Mouse (Mus musculus): Measurements from ENCODE around the gene Yme1l1. TPM values are rescaled to one million over a fixed set of nuclear protein-coding genes. Genes with fewer than 3 reads are reported as not detected.

Yme1l1 gene
- total and polyA plus RNA-seq, 3 experiments = 58.6 to 131 (median 78.2) TPM

GRCm38 (mm10) chr2:23119573-23119972 is 36.6 kb upstream of the Yme1l1 start:
- no peak overlapping the region for H3K4me3 ChIP-seq (replicated peaks in 1 of 3; ENCODE audit: low read depth in 2 of 3, low read length in 2 of 3, poor library complexity in 1 of 3)
- H3K9me3 ChIP-seq (replicated peaks; ENCODE audit: low read length) = peaks cover 3% of the 10 kb centered on the region
- no peaks in the 10 kb centered on the region for H3K27me3 ChIP-seq (replicated peaks)
- in situ Hi-C loops (cut with MboI; ENCODE audit: low pct_ligation_motif_present, low pct_unique_long_range_greater_than_20kb, low sequenced_read_pairs) = no loop called here
- no peaks in the 10 kb centered on the region for H3K79me2 ChIP-seq (replicated peaks; ENCODE audit: control insufficient read depth, extremely low read depth, insufficient read depth, poor library complexity, severe bottlenecking)
- no peak for DNase-seq (ENCODE audit: extremely low read depth)
- no peak overlapping the region for H3K27ac ChIP-seq (ENCODE audit: insufficient read depth, low read depth)
- peaks cover 10 to 63% of the 10 kb centered on the region in 2 experiments for H3K36me3 ChIP-seq (replicated peaks in 1 of 2; ENCODE audit: control insufficient read depth in 1 of 2, insufficient read depth in 1 of 2, low read length in 1 of 2)
- no peak overlapping the region for H3K9ac ChIP-seq (ENCODE audit: insufficient read depth, low read depth)
- no peaks in the 10 kb centered on the region for H3K4me1 ChIP-seq (ENCODE audit: control insufficient read depth in 1 of 2, insufficient read depth in 2 of 2)
- H3K4me2 ChIP-seq (ENCODE audit: insufficient read depth, low read depth, poor library complexity, severe bottlenecking) = no peak overlapping the region
- dilution Hi-C loops (cut with MboI; ENCODE audit: extremely low pct_ligation_motif_present, extremely low pct_unique_long_range_greater_than_20kb, low sequenced_read_pairs) = no loop called here
- TF ChIP-seq HCFC1 (IDR thresholded peaks at IDR 0.05; ENCODE audit: low read depth, low read length) (no peak), PAX5 (IDR thresholded peaks at IDR 0.05; ENCODE audit: low read length) (no peak), NRF1 (IDR thresholded peaks at IDR 0.05; ENCODE audit: low read depth, low read length) (no peak), MAFK (IDR thresholded peaks at IDR 0.05; ENCODE audit: insufficient replicate concordance, low read length) (no peak), POLR2A (IDR thresholded peaks at IDR 0.05; ENCODE audit: low read depth, low read length) (no peak), CHD2 (IDR thresholded peaks at IDR 0.05; ENCODE audit: low read length) (no peak), CTCF (conservative IDR thresholded peaks at IDR 0.05 in 1 of 2, IDR thresholded peaks at IDR 0.05 in 1 of 2; ENCODE audit: low read depth in 2 of 2, low read length in 2 of 2) (no peak), TCF12 (IDR thresholded peaks at IDR 0.05; ENCODE audit: low read depth, low read length) (no peak), MAZ (IDR thresholded peaks at IDR 0.05; ENCODE audit: low read depth, low read length) (no peak), MXI1 (IDR thresholded peaks at IDR 0.05; ENCODE audit: low read depth, low read length) (no peak), JUN (IDR thresholded peaks at IDR 0.05; ENCODE audit: insufficient read depth, low read depth, low read length) (no peak), POLR2AphosphoS2 (IDR thresholded peaks at IDR 0.05; ENCODE audit: low read depth, low read length) (no peak), ZMIZ1 (IDR thresholded peaks at IDR 0.05; ENCODE audit: low read depth, low read length) (no peak)

- in situ Hi-C loops (cut with MboI; ENCODE audit: low pct_ligation_motif_present, low pct_unique_long_range_greater_than_20kb, low sequenced_read_pairs) = no loop called here
- DNase-seq (ENCODE audit: extremely low read depth) = peak; percentile 43
These were observed 959 bp upstream of the Yme1l1 start for GRCm38 (mm10) chr2:23155199-23155621.

GRCm38 (mm10) chr2:23156608-23157081 is 476 bp downstream of the Yme1l1 start:
- peak overlapping the region; percentile 84 for H3K9ac ChIP-seq (ENCODE audit: insufficient read depth, low read depth)
- TF ChIP-seq RCOR1 (conservative IDR thresholded peaks at IDR 0.05; ENCODE audit: low read depth, low read length) = no peak
- no peak for TF ChIP-seq USF1 (IDR thresholded peaks at IDR 0.05; ENCODE audit: low read depth, low read length)
- no peak for TF ChIP-seq UBTF (IDR thresholded peaks at IDR 0.05; ENCODE audit: low read depth, low read length)
- no peak for TF ChIP-seq MXI1 (IDR thresholded peaks at IDR 0.05; ENCODE audit: low read depth, low read length)
- TF ChIP-seq PAX5 (IDR thresholded peaks at IDR 0.05; ENCODE audit: low read length) = no peak
- no peak for TF ChIP-seq HCFC1 (IDR thresholded peaks at IDR 0.05; ENCODE audit: low read depth, low read length)
- TF ChIP-seq NRF1 (IDR thresholded peaks at IDR 0.05; ENCODE audit: low read depth, low read length) = no peak
- no peak for TF ChIP-seq IRF4 (IDR thresholded peaks at IDR 0.05; ENCODE audit: low read depth, low read length)
- TF ChIP-seq CHD2 (IDR thresholded peaks at IDR 0.05; ENCODE audit: low read length) = no peak
- TF ChIP-seq ZMIZ1 (IDR thresholded peaks at IDR 0.05; ENCODE audit: low read depth, low read length) = no peak
- TF ChIP-seq BHLHE40 (IDR thresholded peaks at IDR 0.05; ENCODE audit: low read depth, low read length) = no peak
- TF ChIP-seq MAFK (IDR thresholded peaks at IDR 0.05; ENCODE audit: insufficient replicate concordance, low read length) = no peak
- no peak for TF ChIP-seq ZNF384 (IDR thresholded peaks at IDR 0.05; ENCODE audit: low read depth, low read length)
- no peak for TF ChIP-seq SMC3 (IDR thresholded peaks at IDR 0.05; ENCODE audit: low read depth, low read length)
- dilution Hi-C loops (cut with MboI; ENCODE audit: extremely low pct_ligation_motif_present, extremely low pct_unique_long_range_greater_than_20kb, low sequenced_read_pairs) (no loop called here), in situ Hi-C loops (cut with MboI; ENCODE audit: low pct_ligation_motif_present, low pct_unique_long_range_greater_than_20kb, low sequenced_read_pairs) (no loop called here)
- peak overlapping the region; percentile 91 to 98 (median 92) for H3K4me3 ChIP-seq (replicated peaks in 1 of 3; ENCODE audit: low read depth in 2 of 3, low read length in 2 of 3, poor library complexity in 1 of 3)
- H3K27ac ChIP-seq (ENCODE audit: insufficient read depth, low read depth) = peak overlapping the region; percentile 56
- H3K27me3 ChIP-seq (replicated peaks) = no peaks in the 10 kb centered on the region
- no peak for DNase-seq (ENCODE audit: extremely low read depth)
- no peak overlapping the region; the same call in 1 of the 2 replicates for H3K4me2 ChIP-seq (ENCODE audit: insufficient read depth, low read depth, poor library complexity, severe bottlenecking)
- no peaks in the 10 kb centered on the region for H3K9me3 ChIP-seq (replicated peaks; ENCODE audit: low read length)
- peaks cover 58% of the 10 kb centered on the region for H3K79me2 ChIP-seq (replicated peaks; ENCODE audit: control insufficient read depth, extremely low read depth, insufficient read depth, poor library complexity, severe bottlenecking)
- peaks cover 7 to 21% of the 10 kb centered on the region in 2 experiments for H3K36me3 ChIP-seq (replicated peaks in 1 of 2; ENCODE audit: control insufficient read depth in 1 of 2, insufficient read depth in 1 of 2, low read length in 1 of 2)
- peaks cover 5 to 47% of the 10 kb centered on the region in 2 experiments for H3K4me1 ChIP-seq (ENCODE audit: control insufficient read depth in 1 of 2, insufficient read depth in 2 of 2)

More at GRCm38 (mm10) chr2:23155199-23155621, 959 bp upstream of the Yme1l1 start:
- H3K4me2 ChIP-seq (ENCODE audit: insufficient read depth, low read depth, poor library complexity, severe bottlenecking) = peak overlapping the region; percentile 70
- peak overlapping the region; percentile 78 to 92 (median 91) for H3K4me3 ChIP-seq (replicated peaks in 1 of 3; ENCODE audit: low read depth in 2 of 3, low read length in 2 of 3, poor library complexity in 1 of 3)
- peaks cover 51% of the 10 kb centered on the region for H3K79me2 ChIP-seq (replicated peaks; ENCODE audit: control insufficient read depth, extremely low read depth, insufficient read depth, poor library complexity, severe bottlenecking)
- no peaks in the 10 kb centered on the region for H3K27me3 ChIP-seq (replicated peaks)
- H3K36me3 ChIP-seq (replicated peaks in 1 of 2; ENCODE audit: control insufficient read depth in 1 of 2, insufficient read depth in 1 of 2, low read length in 1 of 2) = peaks cover 7 to 24% of the 10 kb centered on the region in 2 experiments
- peak overlapping the region; percentile 63 for H3K9ac ChIP-seq (ENCODE audit: insufficient read depth, low read depth)
- TF ChIP-seq UBTF (IDR thresholded peaks at IDR 0.05; ENCODE audit: low read depth, low read length) (no peak), HCFC1 (IDR thresholded peaks at IDR 0.05; ENCODE audit: low read depth, low read length) (no peak), USF2 (conservative IDR thresholded peaks at IDR 0.05; ENCODE audit: low read depth, low read length) (no peak), SIN3A (IDR thresholded peaks at IDR 0.05; ENCODE audit: low read length) (no peak)
- H3K27ac ChIP-seq (ENCODE audit: insufficient read depth, low read depth) = peak overlapping the region; percentile 60
- no peaks in the 10 kb centered on the region for H3K9me3 ChIP-seq (replicated peaks; ENCODE audit: low read length)
- dilution Hi-C loops (cut with MboI; ENCODE audit: extremely low pct_ligation_motif_present, extremely low pct_unique_long_range_greater_than_20kb, low sequenced_read_pairs) = no loop called here
- peaks cover 3 to 44% of the 10 kb centered on the region in 2 experiments; a peak in 3 of 4 replicates for H3K4me1 ChIP-seq (ENCODE audit: control insufficient read depth in 1 of 2, insufficient read depth in 2 of 2)
